Mouse (Mus musculus) heart, adult 8-10 months (tissue): ENCODE measurements at regions not wholly inside any gene's neighbourhood (a gene's known extent, or its start where the extent isn't known, plus 50 kb on each side); places are given as distances from the start of the nearest gene placed in this dataset.
"Not testable (repeated sequence)": the region's sequence is repeated elsewhere in the genome, so short reads cannot be mapped to it uniquely, and the experiment has no call there.

Experiments
- DNase-seq: peaks from one replicate; pipeline ENCODE4 v3.0.0; 2022; ENCODE audit warnings: low spot score

DNA sequence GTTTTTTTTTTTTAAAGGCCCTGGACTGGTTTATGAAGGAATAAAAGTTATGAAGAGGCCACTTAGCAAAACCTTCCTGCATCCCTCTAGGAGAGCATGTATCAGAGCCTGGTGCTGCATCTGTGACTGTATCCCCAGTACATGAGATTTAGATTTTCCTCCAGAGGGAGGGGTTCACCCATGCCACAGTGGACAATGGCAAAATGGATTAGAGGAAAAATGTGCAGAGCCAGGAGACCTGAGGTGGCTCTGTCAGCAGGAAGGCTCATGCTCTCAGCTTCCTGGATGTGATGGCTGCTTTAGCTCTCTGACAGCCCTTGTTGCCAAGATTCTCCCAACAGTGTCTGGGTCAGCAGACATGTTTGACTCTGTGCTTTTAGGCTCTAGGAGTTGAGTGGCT, 298.2 kb downstream of the Eipr1 start:
- no peak for DNase-seq

DNA sequence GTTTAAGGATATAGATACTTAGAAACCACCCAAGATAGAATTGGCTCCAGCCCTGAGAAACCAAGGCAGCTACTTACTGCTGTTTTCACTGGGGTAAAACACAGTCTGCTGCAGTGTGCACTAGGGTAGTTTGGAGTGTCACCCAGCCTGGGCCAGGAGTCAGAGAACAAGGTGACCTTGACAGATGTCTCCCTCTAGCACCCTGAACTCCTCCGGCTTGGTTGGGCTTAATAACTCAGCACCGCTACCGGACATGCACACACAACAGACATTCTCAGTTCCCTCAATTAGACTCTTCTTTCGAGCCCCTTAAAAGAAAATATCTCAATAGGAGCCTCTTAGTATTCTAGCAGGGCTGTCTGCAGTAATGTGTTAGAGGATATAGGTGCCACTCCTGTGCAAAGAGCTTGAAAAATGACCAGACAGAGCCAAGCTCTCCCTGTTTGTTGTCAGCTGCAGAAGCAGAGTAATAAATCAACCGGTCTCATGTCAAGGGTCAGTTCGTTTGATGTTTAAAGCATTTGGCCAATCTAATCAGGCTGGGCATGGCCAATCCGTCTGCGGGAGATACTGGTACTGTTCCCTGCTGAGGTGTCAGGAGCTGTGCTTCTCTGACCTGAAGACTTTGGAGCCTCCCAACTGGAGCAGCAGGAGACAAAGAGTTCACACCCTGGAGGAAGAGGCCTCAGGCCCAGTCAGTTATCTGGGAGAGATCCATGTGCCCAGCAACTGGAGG, 299.1 kb downstream of the Eipr1 start:
- no peak for DNase-seq

DNA sequence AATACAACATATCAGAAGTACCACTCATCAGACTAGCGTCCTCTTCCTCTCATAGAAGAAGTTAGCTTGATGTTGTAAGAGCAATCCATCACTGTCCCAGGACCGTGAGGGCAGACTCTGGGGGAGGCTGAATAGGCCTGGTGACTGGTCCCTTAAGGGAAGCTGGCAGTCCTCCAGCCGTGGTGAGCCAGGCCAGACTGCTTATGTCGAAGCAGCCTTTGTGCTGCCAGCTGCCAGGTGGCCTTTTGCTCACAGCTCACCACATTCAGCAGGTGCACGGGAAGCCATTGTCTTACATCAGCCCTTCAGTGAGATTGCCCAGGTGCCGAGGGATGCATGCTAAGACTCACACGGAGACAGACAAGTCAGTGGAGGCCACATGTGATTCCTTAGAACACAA, 302.8 kb downstream of the Eipr1 start:
- DNase-seq, result no peak

DNA sequence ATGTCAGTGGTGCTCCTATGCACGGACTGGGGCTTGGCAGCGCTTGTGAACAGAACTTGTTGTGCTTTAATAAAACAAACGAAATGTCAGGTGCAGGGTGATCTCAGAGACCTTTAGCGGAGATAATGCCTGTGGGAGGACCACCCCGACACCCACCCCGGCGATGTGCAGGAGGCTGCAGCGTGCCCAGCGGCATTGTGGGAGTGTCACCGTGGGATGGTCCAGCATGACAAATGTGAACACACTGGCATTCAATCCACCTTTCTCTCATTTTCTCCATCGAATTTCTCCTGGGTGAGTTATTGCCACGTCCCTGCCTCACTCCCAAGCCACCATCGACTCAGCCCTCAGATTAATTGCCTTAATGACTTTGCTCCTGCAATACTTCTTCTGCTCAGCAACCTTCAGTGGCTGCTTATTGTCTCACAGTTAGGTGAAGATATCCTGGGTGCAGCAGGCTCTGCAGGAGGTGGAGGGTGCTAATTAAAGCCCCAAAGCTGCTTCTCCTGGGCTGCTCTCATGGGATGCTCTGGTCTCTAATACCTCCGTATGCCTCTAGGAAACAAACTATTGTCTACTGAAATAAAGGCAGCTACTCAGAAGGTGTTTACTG, 310.5 kb downstream of the Eipr1 start:
- DNase-seq, result no peak

DNA sequence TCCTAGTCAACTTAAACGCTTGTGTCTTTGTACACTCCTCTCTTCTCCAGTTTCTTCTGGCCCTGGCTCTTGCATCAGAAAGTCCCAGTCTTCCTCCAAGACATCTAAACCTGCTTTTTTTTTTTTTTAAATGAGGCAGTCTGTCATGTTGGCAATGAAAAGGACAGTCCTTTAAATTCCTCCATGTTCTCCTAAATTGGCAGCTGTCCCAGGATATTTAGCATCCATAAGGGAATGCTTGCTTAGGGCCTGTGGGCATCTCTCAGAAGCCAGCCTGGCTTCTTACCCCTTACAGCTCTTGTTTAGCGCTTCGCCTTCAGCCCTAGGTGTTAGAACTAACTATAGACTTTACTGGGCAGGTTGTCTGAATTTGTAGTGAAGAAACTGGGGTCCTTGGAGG, 311.2 kb downstream of the Eipr1 start:
- no peak for DNase-seq

DNA sequence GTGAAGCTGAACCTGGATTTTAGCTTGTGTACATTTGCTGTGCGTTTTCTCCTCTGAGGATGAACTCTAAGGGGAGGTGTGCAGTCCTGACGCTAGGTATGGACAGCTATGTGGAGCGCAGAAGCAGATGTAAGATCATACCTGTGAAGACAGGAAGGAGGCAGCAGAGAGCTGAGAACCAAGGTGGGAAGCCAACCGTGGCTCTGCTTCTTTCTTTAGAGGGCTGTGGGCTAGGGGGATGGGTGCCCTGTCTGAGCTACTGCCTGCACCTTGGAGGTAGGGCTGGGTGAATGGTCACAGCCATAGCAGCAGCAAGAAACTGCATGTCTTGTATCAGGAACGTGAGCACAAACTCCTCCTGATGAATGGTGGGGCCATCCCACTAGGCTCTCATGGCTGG, 316.6 kb downstream of the Eipr1 start:
- no peak for DNase-seq

DNA sequence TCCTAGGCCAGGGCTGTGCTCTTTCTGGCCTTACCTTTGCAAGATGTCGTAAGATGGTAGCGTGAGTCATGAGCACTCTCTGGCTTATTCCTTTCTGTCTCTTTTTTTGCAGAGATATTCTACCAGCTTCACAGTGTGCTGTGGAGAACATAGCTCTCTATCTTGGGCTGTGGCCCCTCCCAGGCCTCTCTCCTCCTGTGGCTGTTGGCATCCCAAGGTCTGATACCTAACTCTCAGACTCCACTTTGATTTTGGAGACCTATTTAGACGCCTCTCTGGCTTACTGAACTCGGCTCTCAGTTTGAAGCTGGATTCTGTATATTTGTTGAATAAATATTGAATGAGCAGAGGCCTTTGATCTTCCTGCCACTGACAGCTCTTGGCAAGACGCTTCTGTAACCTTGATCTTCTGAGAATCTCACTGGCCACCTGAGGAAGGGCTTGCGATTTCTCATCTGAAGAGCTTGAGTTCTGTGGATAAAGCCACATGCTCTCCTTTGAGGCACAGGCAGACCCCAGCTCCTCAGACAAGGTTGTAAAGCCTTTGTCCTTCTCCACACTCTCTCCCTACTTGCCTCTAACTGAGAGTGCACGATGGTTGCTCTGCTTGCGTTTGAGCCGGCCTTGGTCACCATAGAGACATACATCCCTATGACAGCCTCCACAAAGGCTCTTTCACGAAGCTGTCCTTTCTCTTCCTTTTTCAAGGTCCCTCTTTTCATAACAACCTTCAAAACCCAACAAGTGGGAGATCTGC, 323.7 kb downstream of the Eipr1 start:
- DNase-seq, result no peak

DNA sequence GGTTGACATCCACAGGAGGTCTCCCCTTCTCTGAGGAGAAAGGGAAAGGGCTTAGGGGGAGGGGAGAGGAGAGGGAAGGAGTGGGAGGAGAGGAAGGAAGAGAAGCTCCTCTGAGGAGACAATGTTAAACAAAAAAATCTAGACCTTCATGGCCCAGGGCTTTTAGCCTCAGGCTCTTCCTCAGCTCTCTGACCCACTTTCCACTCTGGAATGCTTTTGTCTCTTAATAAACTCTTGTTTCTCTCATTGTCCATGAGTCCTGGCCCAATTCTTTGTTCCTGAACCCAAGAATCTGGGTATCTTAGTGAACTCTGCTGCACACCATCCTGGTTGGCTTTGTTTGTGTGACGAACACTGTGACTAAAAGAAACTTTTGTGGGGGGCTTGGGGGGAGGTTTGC, 325.0 kb downstream of the Eipr1 start:
- no peak for DNase-seq

DNA sequence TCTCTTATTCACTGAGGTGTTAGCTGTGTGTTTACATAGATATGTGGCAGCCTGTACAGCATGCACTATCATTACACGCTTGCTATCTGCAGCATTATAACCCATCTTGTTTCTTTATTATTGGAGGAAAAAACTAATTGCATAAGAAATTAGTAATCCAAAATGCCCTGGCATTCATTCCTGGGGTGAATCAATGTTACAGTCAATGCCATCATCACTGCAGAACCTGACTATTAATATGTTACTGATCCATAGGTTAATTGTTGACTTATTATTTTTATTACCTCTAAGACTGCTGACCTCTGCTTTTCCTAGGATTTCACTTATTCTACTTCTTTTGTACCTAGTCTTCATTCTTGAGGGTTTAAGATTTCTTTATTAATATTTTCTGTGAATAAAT, 327.4 kb downstream of the Eipr1 start:
- no peak for DNase-seq

DNA sequence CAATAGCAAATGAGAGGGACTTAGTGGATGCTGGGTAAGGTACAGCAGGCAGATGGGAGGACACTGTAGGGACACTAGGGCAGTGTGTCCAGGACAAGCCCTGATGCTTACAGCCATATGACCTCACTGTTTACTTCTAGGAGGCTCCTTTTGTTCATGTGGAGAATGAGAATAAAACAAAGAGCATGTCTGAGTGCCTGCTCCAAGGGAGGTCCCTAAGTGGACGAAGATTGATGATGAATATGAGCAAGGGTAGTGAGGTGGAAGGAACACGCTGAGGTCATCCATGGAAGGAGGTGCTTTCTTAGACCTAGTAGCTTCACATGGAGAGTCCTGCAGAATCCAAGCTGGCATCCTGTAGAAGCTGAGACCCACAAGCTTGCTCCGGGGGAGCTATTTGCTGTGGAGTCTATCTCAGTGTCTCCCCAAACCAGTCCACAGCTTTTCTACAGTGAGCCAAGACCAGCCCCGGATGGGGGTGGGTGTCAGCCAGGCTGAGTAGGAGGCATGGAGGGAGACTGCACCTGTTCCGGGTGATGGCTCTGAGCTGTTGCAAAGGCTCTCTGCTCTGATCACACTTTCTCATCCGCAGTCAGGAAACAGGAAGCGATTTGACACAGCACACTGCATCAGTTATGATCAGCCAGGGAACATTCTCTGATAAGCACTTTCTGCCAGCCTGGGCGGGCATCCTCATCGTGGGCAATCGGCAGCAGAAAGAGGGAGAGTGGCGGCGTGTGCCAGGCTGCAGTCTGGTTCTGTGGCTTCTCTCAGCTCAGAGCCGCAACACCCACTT, 332.0 kb downstream of the Eipr1 start:
- DNase-seq, result no peak

DNA sequence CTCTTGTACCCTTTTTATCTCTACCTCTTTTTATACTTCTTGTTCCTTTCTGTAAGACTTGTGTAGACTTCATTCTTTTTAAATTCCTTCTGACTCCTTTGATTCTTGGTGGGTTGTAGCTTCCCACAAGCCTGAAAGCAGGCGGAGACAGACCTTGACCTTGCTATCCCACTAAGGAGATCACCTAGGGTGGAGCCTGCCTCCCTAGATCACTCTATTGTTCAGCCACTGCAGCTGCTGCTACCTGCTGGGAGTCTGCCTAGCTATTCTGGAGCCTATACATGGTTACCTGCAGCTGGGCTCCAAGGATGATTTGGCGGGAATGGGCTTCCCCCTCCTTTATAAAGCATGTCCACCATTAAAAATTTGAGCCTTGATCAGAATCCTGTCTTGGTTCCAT, 335.6 kb downstream of the Eipr1 start:
- DNase-seq, result not testable (repeated sequence)

DNA sequence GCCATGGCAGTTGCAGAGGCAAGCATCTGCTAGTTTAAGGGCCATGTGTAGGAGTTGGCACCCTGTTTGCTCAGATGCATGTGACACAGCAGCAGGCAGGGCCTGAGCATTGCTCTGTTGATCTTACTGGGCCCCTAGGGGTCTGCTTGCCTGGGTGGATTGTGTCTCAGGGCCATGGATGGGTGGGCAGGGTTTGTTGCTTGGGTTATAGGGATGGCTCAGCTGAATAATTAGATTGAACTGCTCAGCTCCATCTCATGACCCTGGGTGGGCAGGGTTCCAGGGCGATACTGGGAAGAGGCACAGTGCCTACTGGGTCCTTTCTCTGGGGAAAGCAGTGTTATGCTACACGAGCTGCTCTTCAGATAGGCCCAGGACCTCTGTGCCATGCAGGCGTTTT, 338.0 kb downstream of the Eipr1 start:
- DNase-seq, result no peak

DNA sequence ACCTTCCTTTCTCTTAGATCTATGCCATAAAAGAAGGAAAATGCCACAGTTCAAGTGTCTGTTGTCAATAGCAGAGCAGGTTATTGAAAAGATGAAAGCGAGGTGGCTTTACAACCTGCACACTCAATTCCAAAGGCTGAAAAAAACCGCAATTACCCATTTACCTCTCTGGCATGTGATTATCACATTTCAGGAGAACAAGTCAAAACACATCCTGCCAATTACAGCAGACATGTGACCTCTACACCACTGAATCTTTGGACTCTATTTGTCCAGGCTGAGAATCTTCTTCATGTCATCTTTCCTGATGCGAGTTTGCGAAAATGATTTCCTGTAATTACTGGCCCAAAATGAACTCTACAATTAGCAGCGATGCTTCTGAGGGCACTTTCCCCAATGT, 338.8 kb downstream of the Eipr1 start:
- no peak for DNase-seq

DNA sequence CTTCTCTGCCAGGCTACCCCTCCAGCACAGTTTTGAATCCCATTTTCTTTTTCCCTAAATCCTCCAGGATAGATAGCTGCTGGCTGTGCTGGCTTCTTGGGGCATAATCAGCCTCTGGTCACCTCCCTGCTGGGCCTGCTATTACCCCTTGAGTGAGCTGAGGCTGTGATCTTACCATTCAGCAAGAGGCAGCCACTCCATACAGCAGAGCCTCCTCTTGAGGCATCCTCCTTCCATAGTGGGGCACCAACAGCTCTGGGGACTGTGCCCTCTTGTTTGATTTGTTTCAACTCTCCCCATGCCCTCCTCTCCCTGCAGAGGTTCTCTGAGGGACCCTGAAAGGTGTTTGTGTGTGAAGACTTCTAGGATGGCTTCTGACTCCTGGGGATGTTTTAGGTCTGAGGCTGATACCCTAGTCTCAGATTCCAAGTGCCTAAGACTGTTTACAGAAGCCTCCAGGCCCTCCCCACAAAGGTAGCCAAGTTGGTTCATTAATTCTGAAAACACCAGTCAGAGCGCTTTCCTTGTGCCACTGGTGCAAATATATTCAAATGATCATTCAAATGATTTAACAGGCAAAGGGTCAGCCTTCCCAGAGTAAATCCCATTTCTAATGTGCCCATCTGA, 343.9 kb downstream of the Eipr1 start:
- DNase-seq, result no peak

DNA sequence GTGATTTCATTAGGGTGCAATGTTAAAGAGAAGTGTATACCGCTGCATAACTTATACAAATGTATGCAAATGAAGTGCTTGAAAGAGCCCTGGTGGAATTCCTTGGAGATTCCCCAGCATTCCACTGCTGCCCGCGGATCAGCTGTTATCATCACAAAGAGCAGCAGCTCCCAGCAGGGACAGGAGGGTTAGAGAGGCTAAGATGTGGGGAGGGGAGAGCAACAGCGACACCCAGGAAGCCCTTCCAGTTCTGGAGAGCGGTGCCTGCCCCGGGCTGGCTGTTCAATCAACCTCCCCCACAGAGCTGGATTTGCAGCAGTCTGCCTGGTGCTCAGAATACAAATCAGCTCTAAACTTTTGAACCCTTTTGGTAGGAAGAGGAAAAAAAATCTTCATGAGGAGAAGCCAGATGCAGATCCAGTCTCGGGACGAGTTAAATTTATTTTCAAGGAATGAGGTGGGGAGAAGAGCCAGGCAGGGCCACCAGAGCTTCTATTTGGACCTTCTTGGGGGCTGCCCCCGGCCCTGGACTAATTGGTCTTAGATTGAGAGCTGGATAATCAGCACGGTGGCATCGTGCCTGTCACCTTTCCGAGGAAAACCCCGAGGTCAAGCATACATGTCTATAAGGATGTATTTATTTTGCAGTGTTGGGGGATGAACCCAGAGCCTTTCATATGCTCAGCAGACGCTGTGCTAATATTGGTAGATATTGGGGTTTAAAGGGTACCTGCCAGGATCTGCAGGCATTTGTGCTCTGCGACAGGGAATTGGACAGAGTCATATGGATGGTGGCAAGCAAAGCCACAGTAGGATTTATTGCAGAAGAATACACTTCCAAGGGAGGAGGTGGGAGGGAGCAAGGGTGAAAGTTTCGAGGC, 344.7 kb downstream of the Eipr1 start:
- DNase-seq, result no peak

DNA sequence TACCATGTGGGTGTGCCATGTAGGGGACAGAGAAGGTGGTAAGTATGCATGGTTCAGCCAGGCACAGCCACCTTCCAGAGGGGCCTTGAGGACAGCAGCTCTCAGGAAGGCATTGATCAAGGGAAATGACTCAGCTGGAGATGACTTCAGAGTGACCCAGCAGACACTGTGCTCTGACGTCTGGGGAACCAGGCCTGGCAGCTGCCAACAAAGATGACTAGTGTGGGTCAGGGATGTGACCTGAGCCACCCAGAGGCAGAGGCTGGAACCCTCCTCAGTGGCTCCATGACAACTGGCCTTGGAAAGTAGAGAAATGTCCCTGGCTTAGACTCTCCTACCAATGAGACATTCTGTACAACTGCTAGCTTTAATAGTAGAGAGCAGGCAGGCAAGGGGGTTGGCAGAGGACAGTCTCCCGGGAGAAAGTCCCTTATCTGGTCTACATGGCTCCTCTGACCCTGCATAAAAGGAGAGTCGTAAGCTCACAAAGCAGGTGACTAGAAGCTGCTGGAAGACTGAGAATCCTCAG, 348.5 kb downstream of the Eipr1 start:
- no peak for DNase-seq

DNA sequence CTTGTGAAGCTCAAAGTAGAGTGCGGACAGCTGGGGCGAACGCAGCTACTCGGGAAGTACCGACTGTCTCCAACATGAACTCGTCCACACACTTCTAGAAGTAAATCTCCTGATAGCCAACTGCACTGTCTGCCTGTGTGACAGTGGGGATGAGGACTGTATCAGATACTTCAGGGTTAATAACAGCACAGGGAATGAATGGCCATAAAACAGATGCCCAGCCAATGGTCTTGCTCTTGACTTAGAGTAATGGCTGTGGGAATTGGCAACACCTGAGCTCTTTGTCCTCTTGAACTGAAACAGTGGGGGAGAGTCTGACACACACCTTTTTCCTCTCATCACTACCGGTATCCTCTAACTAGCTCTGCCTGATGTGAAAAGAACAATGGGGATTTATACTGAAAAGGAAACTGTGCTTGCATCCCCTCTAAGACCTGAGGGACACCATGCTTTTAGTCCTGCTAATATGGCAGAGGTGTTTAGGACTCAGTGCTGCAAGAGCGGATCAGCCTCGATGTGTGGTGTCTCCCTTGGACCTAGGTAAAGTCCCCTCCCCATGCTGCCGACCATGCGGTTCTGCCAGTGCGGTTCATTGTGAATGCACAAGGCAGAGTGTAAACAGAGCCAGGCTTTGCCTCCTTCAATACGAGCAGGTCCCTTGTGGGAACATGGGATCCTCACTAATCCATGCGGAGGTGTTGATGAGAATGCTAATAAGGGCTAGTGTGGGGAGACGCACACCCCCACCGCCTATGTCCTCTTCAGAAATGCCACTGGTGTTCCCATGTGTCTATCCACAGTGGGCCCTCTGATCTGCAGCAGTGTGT, 355.5 kb downstream of the Eipr1 start:
- DNase-seq, result no peak

DNA sequence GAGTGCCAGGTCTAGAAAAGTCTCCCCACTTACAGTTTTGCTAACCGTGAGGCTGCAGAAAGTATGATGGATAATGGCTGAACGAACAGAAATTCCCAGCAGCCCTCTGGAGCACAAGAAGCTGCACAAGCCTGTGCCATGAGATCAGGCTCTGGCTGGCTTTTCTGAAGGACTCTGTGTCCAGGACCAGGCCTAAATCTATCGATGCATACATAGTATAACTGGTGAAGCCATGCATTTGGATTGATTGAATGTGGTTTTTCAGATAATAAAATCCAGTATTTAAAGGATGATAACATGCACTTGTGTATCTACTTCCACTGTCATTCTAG, 356.1 kb downstream of the Eipr1 start:
- DNase-seq, result no peak

DNA sequence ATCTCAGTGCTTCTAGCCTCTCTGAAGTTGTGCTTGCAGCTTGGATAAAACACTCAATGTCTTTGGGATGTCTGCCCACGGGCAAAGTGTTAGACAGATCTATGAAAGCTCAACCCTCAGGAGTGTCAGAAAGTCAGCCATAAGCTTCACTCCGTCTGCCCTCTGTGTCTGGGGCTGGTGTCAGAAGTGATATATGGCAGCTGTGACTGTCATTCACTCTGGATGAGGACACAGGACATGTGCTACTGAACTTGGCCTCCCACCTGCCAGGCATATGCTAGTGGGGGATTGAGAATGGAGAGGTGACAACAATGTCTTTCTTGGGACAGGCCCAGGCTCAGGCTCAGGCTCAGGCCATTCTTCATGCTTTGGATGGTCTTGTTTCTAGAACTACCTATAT, 366.7 kb downstream of the Eipr1 start:
- no peak for DNase-seq

DNA sequence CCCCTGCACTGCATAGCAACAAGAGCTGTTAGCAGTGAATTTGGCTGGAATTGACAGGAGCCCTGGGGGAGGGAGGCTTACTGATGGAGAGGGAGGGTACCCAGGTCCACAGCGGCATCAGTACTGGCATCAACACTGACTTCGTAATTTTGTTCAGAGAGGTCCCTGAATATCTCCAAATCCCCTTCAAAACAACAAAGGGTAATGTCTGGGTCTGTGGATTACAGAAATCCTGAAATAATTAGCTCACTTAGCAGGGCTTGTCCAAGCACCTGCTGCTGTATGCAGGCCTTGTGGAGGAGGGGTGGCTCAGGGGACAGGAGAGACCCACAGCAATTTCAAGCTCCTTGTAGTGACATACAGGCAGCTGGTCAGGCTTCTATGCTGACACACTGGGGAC, 369.6 kb downstream of the Eipr1 start:
- no peak for DNase-seq
